26 mouse cellular contexts compared by ENCODE assay signal in the genomic region with DNA sequence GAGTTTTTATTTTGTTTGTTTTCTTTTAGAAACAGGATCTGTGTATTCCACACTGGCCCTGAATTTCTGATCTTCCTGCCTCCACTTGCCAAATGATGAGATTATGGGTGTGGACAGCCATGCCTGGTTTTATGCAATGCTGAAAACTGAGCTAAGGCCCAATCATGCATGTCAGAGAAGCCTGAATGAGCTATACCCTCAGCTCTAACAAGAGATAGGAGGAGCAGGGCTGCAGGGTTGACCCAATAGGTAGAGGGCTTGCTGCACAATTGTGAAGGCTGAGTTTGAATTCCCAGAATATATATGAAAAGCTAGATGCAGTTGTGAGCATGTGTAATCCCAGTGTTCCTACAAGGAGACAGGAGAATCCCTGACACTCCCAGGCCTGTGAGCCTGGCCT.
A peak's percentile ranks its signal among the peaks of the same experiment; 100 is the strongest.
DNase-seq lines count a peak whose midpoint lies in the region; ATAC-seq lines count a peak whose summit lies in the region.
"Had no signal": no experiment of that assay in that cellular context is flagged by ENCODE, and none has a peak within 500 bp of the region (broad histone marks: within the 10 kb centered on the region; RNA-seq: fewer than 3 reads in every experiment).

No protein-coding gene starts in this region.

- H3K4me3 ChIP-seq in hindbrain, embryonic 13.5 days, result no peak overlapping the region
- no peak overlapping the region for H3K4me3 ChIP-seq in hindbrain, embryonic 10.5 days
- no peak overlapping the region for H3K4me3 ChIP-seq in kidney, embryonic 15.5 days (replicated peaks)
- H3K4me3 ChIP-seq in macrophage (ENCODE audit: inconsistent target), result no peak overlapping the region
- H3K4me3 ChIP-seq: gastrocnemius, adult 2 months; heart, embryonic 12.5 days; heart, embryonic 15.5 days had no signal

- no peaks in the 10 kb centered on the region for H3K27me3 ChIP-seq in hindbrain, embryonic 13.5 days
- H3K27me3 ChIP-seq in hindbrain, embryonic 10.5 days (ENCODE audit: insufficient read depth, poor library complexity, severe bottlenecking), result no peaks in the 10 kb centered on the region
- no peaks in the 10 kb centered on the region for H3K27me3 ChIP-seq in kidney, embryonic 15.5 days
- H3K27me3 ChIP-seq: heart, embryonic 15.5 days had no signal

- DNase-seq in hindbrain, embryonic 10.5 days (ENCODE audit: low spot score), result no peak
- no peak for DNase-seq in kidney, postnatal 14 days
- DNase-seq in 3T3-L1 (ENCODE audit: low read depth, low spot score), result peak; percentile 31
- DNase-seq in right cerebral cortex, adult 18-20 months, result no peak
- DNase-seq: adrenal gland, adult 8-10 months; adrenal gland, postnatal 25 days; cerebellum, adult 11-12 months; cerebellum, adult 8-10 months; cerebellum, postnatal 10 days; cerebellum, postnatal 36 days; embryo, embryonic 11 days; forebrain, postnatal 0 days; gastrocnemius, adult 2 months; gastrocnemius, postnatal 14 days; heart, adult 11 months; heart, postnatal 10 days; heart, postnatal 36 days had no signal

- no peak overlapping the region for H3K4me2 ChIP-seq in hindbrain, embryonic 13.5 days
- no peak overlapping the region for H3K4me2 ChIP-seq in kidney, embryonic 15.5 days
- H3K4me2 ChIP-seq: heart, embryonic 12.5 days; heart, embryonic 15.5 days had no signal

- peak overlapping the region; percentile 79 for H3K27ac ChIP-seq in hindbrain, embryonic 13.5 days
- no peak overlapping the region for H3K27ac ChIP-seq in hindbrain, embryonic 10.5 days
- no peak overlapping the region for H3K27ac ChIP-seq in kidney, embryonic 15.5 days
- peak overlapping the region; percentile 71; the same call in 1 of the 2 replicates for H3K27ac ChIP-seq in macrophage
- H3K27ac ChIP-seq: gastrocnemius, adult 2 months; heart, embryonic 15.5 days had no signal

- peaks cover 15% of the 10 kb centered on the region for H3K4me1 ChIP-seq in hindbrain, embryonic 13.5 days (replicated peaks)
- peaks cover 24% of the 10 kb centered on the region for H3K4me1 ChIP-seq in hindbrain, embryonic 10.5 days (replicated peaks)
- H3K4me1 ChIP-seq in kidney, embryonic 15.5 days, result peaks cover 25% of the 10 kb centered on the region

- no peak overlapping the region for H3K9ac ChIP-seq in hindbrain, embryonic 13.5 days
- no peak overlapping the region for H3K9ac ChIP-seq in kidney, embryonic 15.5 days
- H3K9ac ChIP-seq: forebrain, postnatal 0 days; heart, embryonic 12.5 days; heart, embryonic 15.5 days had no signal

- no peak for ATAC-seq in hindbrain, embryonic 13.5 days (ENCODE audit: low FRiP score)
- 0 out of 2 replicates have a peak, but pooled peaks have one; percentile 30 for ATAC-seq in kidney, embryonic 15.5 days (replicated peaks; ENCODE audit: low FRiP score)
- ATAC-seq: activated CD4-positive, CD25-positive, alpha-beta regulatory T cell, adult 4 months; CD4-positive, CD25-positive, alpha-beta regulatory T cell, adult 4 months; forebrain, embryonic 14.5 days; forebrain, postnatal 0 days; inflammation-experienced regulatory T-cells, adult 6 months had no signal

- H3K79me2 ChIP-seq in macrophage (ENCODE audit: inconsistent target), result peaks cover 97% of the 10 kb centered on the region

- H3K36me3 ChIP-seq in hindbrain, embryonic 13.5 days, result no peaks in the 10 kb centered on the region
- no peaks in the 10 kb centered on the region for H3K36me3 ChIP-seq in hindbrain, embryonic 10.5 days
- H3K36me3 ChIP-seq in kidney, embryonic 15.5 days, result no peaks in the 10 kb centered on the region
- no peaks in the 10 kb centered on the region for H3K36me3 ChIP-seq in macrophage (ENCODE audit: inconsistent target)
- H3K36me3 ChIP-seq: heart, embryonic 12.5 days; heart, embryonic 15.5 days had no signal

- no peaks in the 10 kb centered on the region for H3K9me3 ChIP-seq in hindbrain, embryonic 13.5 days
- H3K9me3 ChIP-seq in hindbrain, embryonic 10.5 days, result no peaks in the 10 kb centered on the region
- H3K9me3 ChIP-seq in kidney, embryonic 15.5 days (replicated peaks), result no peaks in the 10 kb centered on the region
- H3K9me3 ChIP-seq: heart, embryonic 12.5 days; heart, embryonic 15.5 days had no signal

Comparison
In these comparisons a context has a peak if more than half of its experiments do, and no peak if none do; other contexts are left out.
1. H3K27ac ChIP-seq: peak in hindbrain, embryonic 13.5 days (single experiment) and macrophage (single experiment); none in hindbrain, embryonic 10.5 days (single experiment) and kidney, embryonic 15.5 days (single experiment).